ENCODE assay signal across 8 mouse cellular contexts in the genomic region with DNA sequence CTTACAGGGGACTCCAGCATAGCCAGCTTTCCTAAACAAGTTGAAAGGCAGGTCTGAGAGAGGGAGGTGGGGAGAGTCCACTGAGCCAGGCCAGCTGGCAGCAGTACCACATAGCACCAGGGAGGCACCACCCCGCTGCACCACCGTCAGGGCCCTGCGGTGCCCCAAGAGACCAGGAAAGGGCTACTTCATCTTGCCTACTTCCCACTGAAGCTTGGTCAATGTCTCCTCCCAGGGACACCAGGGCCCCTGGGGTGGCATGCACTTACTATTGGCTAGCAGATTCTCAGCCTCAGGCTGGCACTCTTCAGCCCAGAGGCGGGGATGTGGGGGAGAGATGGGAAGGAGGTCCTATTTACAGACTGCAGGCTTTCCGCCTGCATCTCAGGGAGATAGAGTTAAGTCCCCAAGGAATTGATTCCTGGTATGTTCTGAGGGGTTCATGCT. TPM values are rescaled to one million over a fixed set of nuclear protein-coding genes. Genes with fewer than 3 reads are reported as not detected.
DNase-seq lines count a peak whose midpoint lies in the region; ATAC-seq and TF ChIP-seq lines count a peak whose summit lies in the region.

No protein-coding gene starts in this region.

- no peak; the same call in 1 of the 2 replicates for TF ChIP-seq POLR2A in bone marrow, adult 2 months (IDR thresholded peaks at IDR 0.05; ENCODE audit: borderline replicate concordance, control insufficient read depth, low read depth, low read length)

- no peak for TF ChIP-seq CTCF in bone marrow, adult 2 months (IDR thresholded peaks at IDR 0.05; ENCODE audit: control insufficient read depth, insufficient read depth, low read length)
- TF ChIP-seq CTCF in midbrain, postnatal 0 days (IDR thresholded peaks at IDR 0.05): no peak

- H3K27ac ChIP-seq in bone marrow, adult 2 months (ENCODE audit: control insufficient read depth, insufficient read depth, low read depth, low read length, poor library complexity): peak overlapping the region; percentile 96
- H3K27ac ChIP-seq in forebrain, embryonic 14.5 days (ENCODE audit: low read depth, low read length): no peak overlapping the region
- peak overlapping the region; percentile 85 for H3K27ac ChIP-seq in midbrain, postnatal 0 days (ENCODE audit: low read depth, low read length)

- no peak overlapping the region for H3K9ac ChIP-seq in forebrain, embryonic 14.5 days (ENCODE audit: low read length)
- H3K9ac ChIP-seq in midbrain, postnatal 0 days (replicated peaks; ENCODE audit: low read length, poor library complexity, severe bottlenecking): peak overlapping the region; percentile 95

- no peaks in the 10 kb centered on the region for H3K9me3 ChIP-seq in forebrain, embryonic 14.5 days (replicated peaks; ENCODE audit: control insufficient read depth, low read length)
- no peaks in the 10 kb centered on the region for H3K9me3 ChIP-seq in midbrain, postnatal 0 days (ENCODE audit: low read length)

- DNase-seq in kidney, adult 18-20 months: peak; percentile 54
- DNase-seq in kidney, adult 8-10 months: no peak
- DNase-seq in forebrain, embryonic 14.5 days (ENCODE audit: low spot score): no peak
- DNase-seq in kidney, postnatal 10 days: peak; percentile 47
- peak; percentile 44 for DNase-seq in midbrain, postnatal 0 days (ENCODE audit: low spot score)
- DNase-seq in testis, postnatal 14 days (ENCODE audit: low spot score): no peak
- no peak for DNase-seq in ovary, adult 18-20 months (ENCODE audit: low spot score)

- H3K4me1 ChIP-seq in bone marrow, adult 2 months (ENCODE audit: control insufficient read depth, insufficient read depth, low read length): peaks cover 7% of the 10 kb centered on the region
- H3K4me1 ChIP-seq in forebrain, embryonic 14.5 days (ENCODE audit: control insufficient read depth, insufficient read depth, low read length): no peaks in the 10 kb centered on the region
- H3K4me1 ChIP-seq in midbrain, postnatal 0 days (ENCODE audit: insufficient read depth, low read length): peaks cover 5% of the 10 kb centered on the region

- no peak for ATAC-seq in forebrain, embryonic 14.5 days
- 0 out of 2 replicates have a peak, but pooled peaks have one; percentile 28 for ATAC-seq in midbrain, postnatal 0 days (ENCODE audit: low FRiP score)

- peak overlapping the region; percentile 65 for H3K4me3 ChIP-seq in bone marrow, adult 2 months (replicated peaks; ENCODE audit: control insufficient read depth, low read depth, low read length)
- H3K4me3 ChIP-seq in forebrain, embryonic 14.5 days (ENCODE audit: low read depth, low read length): no peak overlapping the region
- H3K4me3 ChIP-seq in midbrain, postnatal 0 days (ENCODE audit: low read depth, low read length): peak overlapping the region; percentile 91

- WGBS in bone marrow, adult 2 months: 17% methylated on average over 5 of the region's 5 CpGs
- WGBS in forebrain, embryonic 14.5 days: 50% methylated on average over 5 of the region's 5 CpGs
- 35% methylated on average over 5 of the region's 5 CpGs for WGBS in midbrain, postnatal 0 days

- peak overlapping the region; percentile 91 for H3K4me2 ChIP-seq in forebrain, embryonic 14.5 days (ENCODE audit: low read length)
- peak overlapping the region; percentile 80 for H3K4me2 ChIP-seq in midbrain, postnatal 0 days (ENCODE audit: low read depth, low read length, poor library complexity, severe bottlenecking)

- peaks cover 24% of the 10 kb centered on the region for H3K27me3 ChIP-seq in forebrain, embryonic 14.5 days (replicated peaks; ENCODE audit: control insufficient read depth, insufficient read depth, low read length)
- H3K27me3 ChIP-seq in midbrain, postnatal 0 days (ENCODE audit: insufficient read depth, low read length): no peaks in the 10 kb centered on the region

- no peaks in the 10 kb centered on the region for H3K36me3 ChIP-seq in forebrain, embryonic 14.5 days (ENCODE audit: control insufficient read depth, insufficient read depth, low read length)
- H3K36me3 ChIP-seq in midbrain, postnatal 0 days (ENCODE audit: insufficient read depth, low read length): peaks cover 3% of the 10 kb centered on the region; the same call in 1 of the 2 replicates

RNA-seq across cellular contexts. Expression of gene Adap1, which starts 1.4 kb away (rescaled TPM):
- 12.1 and 26.4 TPM in 2 replicates for polyA plus RNA-seq in bone marrow, adult 2 months (2011; ENCODE audit: insufficient read depth, insufficient read length, low replicate concordance, missing spikeins)
- 12.8 and 21.6 TPM in 2 replicates for polyA plus RNA-seq in forebrain, embryonic 14.5 days (2014; fragmentation: Nextera tagmentation; extraction: Ambion mirVana)
- 234 and 253 TPM in 2 replicates for total RNA-seq in midbrain, postnatal 0 days (2014; rRNA removed)
- 141 and 152 TPM in 2 replicates for polyA plus RNA-seq in midbrain, postnatal 0 days (2015; fragmentation: Nextera tagmentation; extraction: Ambion mirVana)

RNA-seq across cellular contexts. Expression of gene Cox19, which starts 27.1 kb away (rescaled TPM):
- 27.6 and 39.3 TPM in 2 replicates for polyA plus RNA-seq in bone marrow, adult 2 months (2011; ENCODE audit: insufficient read depth, insufficient read length, low replicate concordance, missing spikeins)
- 127 and 155 TPM in 2 replicates for polyA plus RNA-seq in forebrain, embryonic 14.5 days (2014; fragmentation: Nextera tagmentation; extraction: Ambion mirVana)
- total RNA-seq in midbrain, postnatal 0 days (2014; rRNA removed): 95.5 and 98.5 TPM in 2 replicates
- polyA plus RNA-seq in midbrain, postnatal 0 days (2015; fragmentation: Nextera tagmentation; extraction: Ambion mirVana): 79.4 and 90.0 TPM in 2 replicates

RNA-seq across cellular contexts. Expression of gene Cyp2w1, which starts 28.3 kb away (rescaled TPM):
- polyA plus RNA-seq in bone marrow, adult 2 months (2011; ENCODE audit: insufficient read depth, insufficient read length, low replicate concordance, missing spikeins): not detected in 2 replicates
- polyA plus RNA-seq in forebrain, embryonic 14.5 days (2014; fragmentation: Nextera tagmentation; extraction: Ambion mirVana): not detected in 2 replicates
- total RNA-seq in midbrain, postnatal 0 days (2014; rRNA removed): not detected in 2 replicates
- polyA plus RNA-seq in midbrain, postnatal 0 days (2015; fragmentation: Nextera tagmentation; extraction: Ambion mirVana): not detected in 2 replicates

RNA-seq across cellular contexts. Expression of gene Gpr146, which starts 53.4 kb away (rescaled TPM):
- 14.6 and 20.1 TPM in 2 replicates for polyA plus RNA-seq in bone marrow, adult 2 months (2011; ENCODE audit: insufficient read depth, insufficient read length, low replicate concordance, missing spikeins)
- 0.85 and 0.93 TPM in 2 replicates for polyA plus RNA-seq in forebrain, embryonic 14.5 days (2014; fragmentation: Nextera tagmentation; extraction: Ambion mirVana)
- total RNA-seq in midbrain, postnatal 0 days (2014; rRNA removed): 4.1 and 5.6 TPM in 2 replicates
- 3.0 and 3.9 TPM in 2 replicates for polyA plus RNA-seq in midbrain, postnatal 0 days (2015; fragmentation: Nextera tagmentation; extraction: Ambion mirVana)

Comparison
In these comparisons a context has a peak if more than half of its experiments do, and no peak if none do; other contexts are left out.
1. DNase-seq: peak in kidney, adult 18-20 months (single experiment), kidney, postnatal 10 days (single experiment) and midbrain, postnatal 0 days (single experiment); none in kidney, adult 8-10 months (0 of 2), forebrain, embryonic 14.5 days (single experiment), testis, postnatal 14 days (single experiment) and ovary, adult 18-20 months (single experiment).